Mouse (Mus musculus): ENCODE data around the gene Efna4. TPM values are rescaled to one million over a fixed set of nuclear protein-coding genes. Genes with fewer than 3 reads are reported as not detected.

Gene Efna4
- polyA plus RNA-seq, 1 experiment from 2014 or later: 21.9 TPM

GRCm38 (mm10) chr3:89292303-89292702 is 45.5 kb downstream of the Efna4 start:
- no peak for DNase-seq (ENCODE audit: low spot score)
- Histone ChIP-seq H3K27ac (replicated peaks) (no peak overlapping the region), H3K27me3 (ENCODE audit: low read depth, poor library complexity, severe bottlenecking) (no peaks in the 10 kb centered on the region), H3K36me3 (no peaks in the 10 kb centered on the region), H3K9me3 (replicated peaks) (no peaks in the 10 kb centered on the region), H3K4me1 (peaks cover 14% of the 10 kb centered on the region; the same call in 1 of the 2 replicates), H3K4me3 (no peak overlapping the region)
- WGBS: 74% methylated on average over 5 of the region's 5 CpGs

GRCm38 (mm10) chr3:89291874-89292273 is 46.0 kb downstream of the Efna4 start:
- Histone ChIP-seq H3K36me3 (no peaks in the 10 kb centered on the region), H3K27me3 (ENCODE audit: low read depth, poor library complexity, severe bottlenecking) (no peaks in the 10 kb centered on the region), H3K4me3 (no peak overlapping the region), H3K9me3 (replicated peaks) (no peaks in the 10 kb centered on the region), H3K4me1 (peaks cover 14% of the 10 kb centered on the region; the same call in 1 of the 2 replicates), H3K27ac (replicated peaks) (no peak overlapping the region)
- no peak for DNase-seq (ENCODE audit: low spot score)
- WGBS: 81% methylated on average over 10 of the region's 10 CpGs

GRCm38 (mm10) chr3:89288503-89288928 is 49.3 kb downstream of the Efna4 start:
- Histone ChIP-seq H3K4me1 (peaks cover 14% of the 10 kb centered on the region; the same call in 1 of the 2 replicates), H3K9me3 (replicated peaks) (no peaks in the 10 kb centered on the region), H3K27me3 (ENCODE audit: low read depth, poor library complexity, severe bottlenecking) (peaks cover 4% of the 10 kb centered on the region; the same call in 1 of the 2 replicates), H3K27ac (replicated peaks) (no peak overlapping the region), H3K36me3 (no peaks in the 10 kb centered on the region), H3K4me3 (no peak overlapping the region)
- 61% methylated on average over 7 of the region's 7 CpGs for WGBS
- no peak for DNase-seq (ENCODE audit: low spot score)

GRCm38 (mm10) chr3:89287286-89287685 is 50.5 kb downstream of the Efna4 start:
- Histone ChIP-seq H3K27ac (replicated peaks) (no peak overlapping the region), H3K4me1 (peaks cover 15% of the 10 kb centered on the region), H3K9me3 (replicated peaks) (no peaks in the 10 kb centered on the region), H3K27me3 (ENCODE audit: low read depth, poor library complexity, severe bottlenecking) (peaks cover 9% of the 10 kb centered on the region; the same call in 1 of the 2 replicates), H3K36me3 (no peaks in the 10 kb centered on the region), H3K4me3 (no peak overlapping the region)
- 58% methylated on average over 5 of the region's 5 CpGs for WGBS
- DNase-seq (ENCODE audit: low spot score): no peak

GRCm38 (mm10) chr3:89285526-89285925 is 52.3 kb downstream of the Efna4 start:
- no peak for DNase-seq (ENCODE audit: low spot score)
- no peaks in the 10 kb centered on the region for H3K9me3 ChIP-seq (replicated peaks)
- H3K27ac ChIP-seq (replicated peaks): no peak overlapping the region
- no peak overlapping the region for H3K4me3 ChIP-seq
- peaks cover 33% of the 10 kb centered on the region for H3K4me1 ChIP-seq
- peaks cover 25% of the 10 kb centered on the region for H3K27me3 ChIP-seq (ENCODE audit: low read depth, poor library complexity, severe bottlenecking)
- 53% methylated on average over 2 of the region's 2 CpGs for WGBS
- no peaks in the 10 kb centered on the region for H3K36me3 ChIP-seq

- peaks cover 38% of the 10 kb centered on the region for H3K27me3 ChIP-seq (ENCODE audit: low read depth, poor library complexity, severe bottlenecking)
- H3K27ac ChIP-seq (replicated peaks): no peak overlapping the region
- no peaks in the 10 kb centered on the region for H3K36me3 ChIP-seq
- 92% methylated on average over 3 of the region's 3 CpGs for WGBS
- DNase-seq (ENCODE audit: low spot score): no peak
- H3K4me3 ChIP-seq: no peak overlapping the region
- no peaks in the 10 kb centered on the region for H3K9me3 ChIP-seq (replicated peaks)
- H3K4me1 ChIP-seq: peaks cover 44% of the 10 kb centered on the region
Observed at GRCm38 (mm10) chr3:89284261-89284660, 53.6 kb downstream of the Efna4 start.

Other genes with a start within 250 kb of the Efna4 start
- 18.2 and 26.1 TPM in 2 replicates for gene Rusc1, start 244.7 kb downstream of the Efna4 start, polyA plus RNA-seq (2016; fragmentation: Nextera tagmentation; extraction: Ambion mirVana)
- not detected in 2 replicates for gene Gm43738, start 236.9 kb downstream of the Efna4 start, polyA plus RNA-seq (2016; fragmentation: Nextera tagmentation; extraction: Ambion mirVana)
- 366 and 381 TPM in 2 replicates for gene Fdps, start 236.1 kb downstream of the Efna4 start, polyA plus RNA-seq (2016; fragmentation: Nextera tagmentation; extraction: Ambion mirVana)
- gene Pklr, start 201.9 kb downstream of the Efna4 start, polyA plus RNA-seq (2016; fragmentation: Nextera tagmentation; extraction: Ambion mirVana): 4.1 and 5.9 TPM in 2 replicates
- 6.3 and 10.6 TPM in 2 replicates for gene Hcn3, start 177.8 kb downstream of the Efna4 start, polyA plus RNA-seq (2016; fragmentation: Nextera tagmentation; extraction: Ambion mirVana)
- gene Clk2, start 173.2 kb downstream of the Efna4 start, polyA plus RNA-seq (2016; fragmentation: Nextera tagmentation; extraction: Ambion mirVana): 33.8 and 34.0 TPM in 2 replicates
- gene Scamp3, start 160.6 kb downstream of the Efna4 start, polyA plus RNA-seq (2016; fragmentation: Nextera tagmentation; extraction: Ambion mirVana): 99.2 and 104 TPM in 2 replicates
- 31.0 and 35.0 TPM in 2 replicates for gene Fam189b, start 154.9 kb downstream of the Efna4 start, polyA plus RNA-seq (2016; fragmentation: Nextera tagmentation; extraction: Ambion mirVana)
- gene Gba, start 135.1 kb downstream of the Efna4 start, polyA plus RNA-seq (2016; fragmentation: Nextera tagmentation; extraction: Ambion mirVana): 37.1 and 41.5 TPM in 2 replicates
- gene Thbs3, start 122.8 kb downstream of the Efna4 start, polyA plus RNA-seq (2016; fragmentation: Nextera tagmentation; extraction: Ambion mirVana): 82.2 and 108 TPM in 2 replicates
- 238 TPM in 2 replicates for gene Mtx1, start 110.9 kb downstream of the Efna4 start, polyA plus RNA-seq (2016; fragmentation: Nextera tagmentation; extraction: Ambion mirVana)
- 1.8 and 3.4 TPM in 2 replicates for gene Muc1, start 109.0 kb downstream of the Efna4 start, polyA plus RNA-seq (2016; fragmentation: Nextera tagmentation; extraction: Ambion mirVana)
- gene Krtcap2, start 92.1 kb downstream of the Efna4 start, polyA plus RNA-seq (2016; fragmentation: Nextera tagmentation; extraction: Ambion mirVana): 268 and 282 TPM in 2 replicates
- gene Trim46, start 91.7 kb downstream of the Efna4 start, polyA plus RNA-seq (2016; fragmentation: Nextera tagmentation; extraction: Ambion mirVana): 5.7 and 11.5 TPM in 2 replicates
- 94.9 and 101 TPM in 2 replicates for gene Dpm3, start 78.7 kb downstream of the Efna4 start, polyA plus RNA-seq (2016; fragmentation: Nextera tagmentation; extraction: Ambion mirVana)
- 29.8 and 34.3 TPM in 2 replicates for gene Slc50a1, start 67.5 kb downstream of the Efna4 start, polyA plus RNA-seq (2016; fragmentation: Nextera tagmentation; extraction: Ambion mirVana)
- gene Efna1, start 56.9 kb downstream of the Efna4 start, polyA plus RNA-seq (2016; fragmentation: Nextera tagmentation; extraction: Ambion mirVana): 11.8 TPM in 2 replicates
- 3.9 and 7.0 TPM in 2 replicates for gene Efna3, start 15.1 kb downstream of the Efna4 start, polyA plus RNA-seq (2016; fragmentation: Nextera tagmentation; extraction: Ambion mirVana)
- gene Adam15, start 12.0 kb upstream of the Efna4 start, polyA plus RNA-seq (2016; fragmentation: Nextera tagmentation; extraction: Ambion mirVana): 30.5 and 34.9 TPM in 2 replicates
- 0.11 and 0.12 TPM in 2 replicates for gene Dcst2, start 23.9 kb upstream of the Efna4 start, polyA plus RNA-seq (2016; fragmentation: Nextera tagmentation; extraction: Ambion mirVana)
- gene Dcst1, start 27.2 kb upstream of the Efna4 start, polyA plus RNA-seq (2016; fragmentation: Nextera tagmentation; extraction: Ambion mirVana): 0.11 and 0.20 TPM in 2 replicates
- gene Zbtb7b, start 56.7 kb upstream of the Efna4 start, polyA plus RNA-seq (2016; fragmentation: Nextera tagmentation; extraction: Ambion mirVana): 0.39 and 0.83 TPM in 2 replicates
- gene Lenep, start 64.8 kb upstream of the Efna4 start, polyA plus RNA-seq (2016; fragmentation: Nextera tagmentation; extraction: Ambion mirVana): 0.68 and 1.2 TPM in 2 replicates
- 27.9 and 34.2 TPM in 2 replicates for gene Flad1, start 73.8 kb upstream of the Efna4 start, polyA plus RNA-seq (2016; fragmentation: Nextera tagmentation; extraction: Ambion mirVana)
- gene Cks1b, start 80.4 kb upstream of the Efna4 start, polyA plus RNA-seq (2016; fragmentation: Nextera tagmentation; extraction: Ambion mirVana): 540 and 645 TPM in 2 replicates
- 51.8 TPM in 2 replicates for gene Shc1, start 80.4 kb upstream of the Efna4 start, polyA plus RNA-seq (2016; fragmentation: Nextera tagmentation; extraction: Ambion mirVana)
- 41.9 and 43.3 TPM in 2 replicates for gene Pygo2, start 92.2 kb upstream of the Efna4 start, polyA plus RNA-seq (2016; fragmentation: Nextera tagmentation; extraction: Ambion mirVana)
- 18.6 and 19.9 TPM in 2 replicates for gene Pbxip1, start 98.7 kb upstream of the Efna4 start, polyA plus RNA-seq (2016; fragmentation: Nextera tagmentation; extraction: Ambion mirVana)
- gene Pmvk, start 116.5 kb upstream of the Efna4 start, polyA plus RNA-seq (2016; fragmentation: Nextera tagmentation; extraction: Ambion mirVana): 79.0 and 79.2 TPM in 2 replicates
- gene Kcnn3, start 182.1 kb upstream of the Efna4 start, polyA plus RNA-seq (2016; fragmentation: Nextera tagmentation; extraction: Ambion mirVana): 0.68 and 1.1 TPM in 2 replicates